Mouse (Mus musculus) MEL (cell line): ENCODE measurements around the gene Brox. TPM values are rescaled to one million over a fixed set of nuclear protein-coding genes. Genes with fewer than 3 reads are reported as not detected.
"Not testable (repeated sequence)": the region's sequence is repeated elsewhere in the genome, so short reads cannot be mapped to it uniquely, and the experiment has no call there.

Source experiments
- DNase-seq: peaks from one replicate; pipeline ENCODE4 v3.0.0; 2011; ENCODE audit warnings: low read depth, low spot score
- H3K27ac ChIP-seq: 2 replicates; pipeline ENCODE4 v1.5.1; 2012; ENCODE audit warnings: low read depth, mild to moderate bottlenecking, control low read depth, low read length, moderate library complexity; ENCODE audit not compliant: control insufficient read depth
- H3K27me3 ChIP-seq, 2 experiments: fragments of 150-350 bp in 1 of 2; sonication (generic) in 1 of 2; 2 replicates each; pipeline ENCODE4 v1.6.1; 2012; ENCODE audit warnings: low read length in 2 of 2, mild to moderate bottlenecking in 2 of 2, improper control_type of control experiment in 1 of 2, moderate library complexity in 1 of 2; ENCODE audit not compliant: insufficient read depth in 2 of 2, control insufficient read depth in 1 of 2
- H3K36me3 ChIP-seq, 2 experiments: 2 replicates each; pipeline ENCODE4 v1.6.1; 2012 to 2014; ENCODE audit warnings: low read length in 2 of 2, improper control_type of control experiment in 1 of 2, inconsistent platforms in 1 of 2, mild to moderate bottlenecking in 1 of 2; ENCODE audit not compliant: insufficient read depth in 2 of 2, control insufficient read depth in 1 of 2
- H3K4me1 ChIP-seq, 2 experiments: fragments of 150-350 bp in 1 of 2; sonication (generic) in 1 of 2; 2 replicates each; pipeline ENCODE4 v1.6.1; 2012; ENCODE audit warnings: low read length in 2 of 2, improper control_type of control experiment in 1 of 2, mild to moderate bottlenecking in 1 of 2; ENCODE audit not compliant: insufficient read depth in 2 of 2, control insufficient read depth in 1 of 2
- H3K4me3 ChIP-seq, 2 experiments: fragments of 150-350 bp in 1 of 2; sonication (generic) in 1 of 2; 2 replicates each; pipeline ENCODE4 v1.5.1; 2012; ENCODE audit warnings: low read depth in 2 of 2, low read length in 2 of 2, mild to moderate bottlenecking in 2 of 2, moderate library complexity in 2 of 2, control low read depth in 1 of 2, improper control_type of control experiment in 1 of 2; ENCODE audit not compliant: control insufficient read depth in 1 of 2, insufficient read depth in 1 of 2
- H3K79me2 ChIP-seq: 2 replicates; pipeline ENCODE4 v1.6.1; 2012; ENCODE audit warnings: mild to moderate bottlenecking, low read length, moderate library complexity; ENCODE audit not compliant: control insufficient read depth, poor library complexity, insufficient read depth
- H3K9ac ChIP-seq: 2 replicates; pipeline ENCODE4 v1.6.1; 2012; ENCODE audit warnings: low read depth, mild to moderate bottlenecking, control low read depth, low read length, moderate library complexity; ENCODE audit not compliant: control insufficient read depth, poor library complexity, severe bottlenecking
- H3K9me3 ChIP-seq: fragments of 150-350 bp; sonication (generic); replicated peaks from 2 replicates; pipeline ENCODE4 v1.6.1; 2012; ENCODE audit warnings: mild to moderate bottlenecking, low read length, improper control_type of control experiment, moderate library complexity; ENCODE audit not compliant: insufficient read depth
- BHLHE40 ChIP-seq: IDR thresholded peaks from 2 replicates; pipeline ENCODE4 v1.6.1; 2012; ENCODE audit warnings: low read depth, mild to moderate bottlenecking, inconsistent platforms, low read length, improper control_type of control experiment, borderline replicate concordance
- CHD1 ChIP-seq: IDR thresholded peaks from 2 replicates; pipeline ENCODE4 v1.6.1; 2012; ENCODE audit warnings: low read depth, mild to moderate bottlenecking, inconsistent platforms, low read length, improper control_type of control experiment
- CTCF ChIP-seq, 3 experiments: IDR thresholded peaks in 2 of 3; conservative IDR thresholded peaks in 1 of 3; 2 replicates each; pipeline ENCODE4 v1.5.1; 2011 to 2012; ENCODE audit warnings: low read length in 3 of 3, low read depth in 2 of 3, mild to moderate bottlenecking in 2 of 3, improper control_type of control experiment in 1 of 3, inconsistent platforms in 1 of 3, mixed read lengths in 1 of 3, moderate library complexity in 1 of 3; ENCODE audit not compliant: control insufficient read depth in 1 of 3, insufficient read depth in 1 of 3, poor library complexity in 1 of 3, severe bottlenecking in 1 of 3
- GATA1 ChIP-seq: IDR thresholded peaks from 2 replicates; pipeline ENCODE4 v1.6.1; 2011; ENCODE audit warnings: low read depth, low read length, improper control_type of control experiment
- JUND ChIP-seq: IDR thresholded peaks from 2 replicates; pipeline ENCODE4 v1.6.1; 2011; ENCODE audit warnings: low read depth, mild to moderate bottlenecking, improper control_type of control experiment, low read length
- KAT2A ChIP-seq: conservative IDR thresholded peaks from 2 replicates; pipeline ENCODE4 v1.6.1; 2012; ENCODE audit warnings: low read depth, low read length, improper control_type of control experiment, inconsistent platforms
- MXI1 ChIP-seq: IDR thresholded peaks from 2 replicates; pipeline ENCODE4 v1.6.1; 2011; ENCODE audit warnings: mild to moderate bottlenecking, low read depth, low read length, improper control_type of control experiment
- MYC ChIP-seq: IDR thresholded peaks from 2 replicates; pipeline ENCODE4 v1.6.1; 2011; ENCODE audit warnings: low read depth, mild to moderate bottlenecking, low read length, improper control_type of control experiment, moderate library complexity
- NELFE ChIP-seq: IDR thresholded peaks from 2 replicates; pipeline ENCODE4 v1.6.1; 2011; ENCODE audit warnings: low read depth, low read length, improper control_type of control experiment
- POLR2AphosphoS2 ChIP-seq: IDR thresholded peaks from 2 replicates; pipeline ENCODE4 v1.6.1; 2011; ENCODE audit warnings: low read length, improper control_type of control experiment
- RAD21 ChIP-seq: IDR thresholded peaks from 2 replicates; pipeline ENCODE4 v1.6.1; 2011; ENCODE audit warnings: mild to moderate bottlenecking, low read depth, low read length, improper control_type of control experiment
- RCOR1 ChIP-seq: IDR thresholded peaks from 2 replicates; pipeline ENCODE4 v1.6.1; 2012; ENCODE audit warnings: low read depth, mild to moderate bottlenecking, inconsistent platforms, low read length, improper control_type of control experiment
- SIN3A ChIP-seq: IDR thresholded peaks from 2 replicates; pipeline ENCODE4 v1.6.1; 2012; ENCODE audit warnings: low read length, improper control_type of control experiment, inconsistent platforms
- TAL1 ChIP-seq: IDR thresholded peaks from 2 replicates; pipeline ENCODE4 v1.6.1; 2012; ENCODE audit warnings: mild to moderate bottlenecking, inconsistent platforms, low read length, moderate library complexity, mixed read lengths
- TCF12 ChIP-seq: IDR thresholded peaks from 2 replicates; pipeline ENCODE4 v1.6.1; 2014; ENCODE audit warnings: low read depth, mild to moderate bottlenecking, inconsistent platforms, low read length, improper control_type of control experiment, moderate library complexity
- USF2 ChIP-seq, 2 experiments: IDR thresholded peaks; 2 replicates each; pipeline ENCODE4 v1.6.1; 2011 to 2012; ENCODE audit warnings: improper control_type of control experiment in 2 of 2, low read length in 2 of 2, borderline replicate concordance in 1 of 2, inconsistent platforms in 1 of 2, low read depth in 1 of 2, mild to moderate bottlenecking in 1 of 2; ENCODE audit not compliant: insufficient read depth in 1 of 2
- ZMIZ1 ChIP-seq: IDR thresholded peaks from 2 replicates; pipeline ENCODE4 v1.6.1; 2012; ENCODE audit warnings: low read depth, mild to moderate bottlenecking, inconsistent platforms, low read length, improper control_type of control experiment, moderate library complexity
- ZNF384 ChIP-seq: IDR thresholded peaks from 2 replicates; pipeline ENCODE4 v1.6.1; 2012; ENCODE audit warnings: low read depth, mild to moderate bottlenecking, inconsistent platforms, low read length, improper control_type of control experiment
- polyA plus RNA-seq, 2 experiments: library from polyadenylated mRNA; stranded (reverse) in 1 of 2; unstranded in 1 of 2; fragments of >175 nt in 1 of 2; fragments of >200 nt in 1 of 2; gene quantifications; 2 replicates each; pipeline versions ENCODE4 v1.2.1 to v1.2.4; 2012; ENCODE audit warnings: low replicate concordance in 2 of 2, low read depth in 1 of 2; ENCODE audit not compliant: insufficient read length in 2 of 2, insufficient read depth in 1 of 2, missing spikeins in 1 of 2
- total RNA-seq: library from RNA; depleted of rRNA; stranded (reverse); fragments of 300-350 nt; gene quantifications from 2 replicates; pipeline ENCODE4 v1.2.3, GENCODE M21; 2012

The Brox gene
- total and polyA plus RNA-seq, 3 experiments = 25.4 to 145 (median 28.4) TPM

DNA sequence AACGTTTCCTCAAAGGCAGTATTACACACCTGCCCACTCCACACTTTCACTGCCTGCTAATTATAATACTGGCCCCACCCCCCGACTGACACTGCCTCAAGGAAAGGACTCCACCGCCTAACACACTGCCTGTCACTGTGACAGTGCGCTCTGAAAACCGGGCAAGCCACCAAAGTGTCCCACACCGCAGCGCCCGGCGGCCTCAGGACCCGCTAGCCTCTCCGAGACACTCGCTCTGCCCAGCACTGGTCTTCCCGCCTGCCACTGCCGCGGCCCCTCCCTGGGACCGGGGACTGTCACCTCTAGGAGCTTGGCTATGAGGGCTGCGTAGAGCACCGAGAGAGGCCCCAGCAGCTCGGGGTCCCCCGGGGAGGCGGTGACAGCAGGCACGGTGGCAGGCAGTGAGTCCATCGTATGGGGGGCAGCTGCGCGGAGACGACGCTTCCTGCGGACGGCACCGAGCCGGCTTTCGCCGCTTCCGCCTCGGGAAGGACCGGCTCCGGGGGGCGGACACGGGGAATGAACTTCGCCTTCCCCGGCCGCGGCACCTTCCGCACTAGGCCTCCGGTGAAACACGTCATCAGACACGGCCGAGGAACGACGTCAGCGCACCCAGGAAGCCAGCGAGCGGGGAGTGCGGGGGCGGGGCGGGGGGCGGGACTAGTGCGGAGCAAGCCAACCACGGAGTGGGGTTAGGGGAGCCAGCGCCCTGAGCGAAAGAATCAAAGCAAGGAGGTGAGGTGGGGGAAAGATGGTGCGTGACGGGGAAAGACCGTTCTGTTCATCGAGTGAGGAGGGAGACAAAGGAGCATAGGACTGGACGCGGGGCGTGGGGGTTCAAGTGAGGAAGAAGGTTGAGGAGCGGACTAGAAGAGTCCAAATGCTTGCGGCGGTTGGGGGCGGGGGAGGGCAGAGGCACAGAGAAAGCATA is 48.1 kb upstream of the Brox start (continued):
- no peak for TF ChIP-seq GATA1
- TF ChIP-seq JUND = no peak
- no peak for TF ChIP-seq RAD21
- TF ChIP-seq CHD1 = no peak
- TF ChIP-seq, all 39 proteins: peak for 10

DNA sequence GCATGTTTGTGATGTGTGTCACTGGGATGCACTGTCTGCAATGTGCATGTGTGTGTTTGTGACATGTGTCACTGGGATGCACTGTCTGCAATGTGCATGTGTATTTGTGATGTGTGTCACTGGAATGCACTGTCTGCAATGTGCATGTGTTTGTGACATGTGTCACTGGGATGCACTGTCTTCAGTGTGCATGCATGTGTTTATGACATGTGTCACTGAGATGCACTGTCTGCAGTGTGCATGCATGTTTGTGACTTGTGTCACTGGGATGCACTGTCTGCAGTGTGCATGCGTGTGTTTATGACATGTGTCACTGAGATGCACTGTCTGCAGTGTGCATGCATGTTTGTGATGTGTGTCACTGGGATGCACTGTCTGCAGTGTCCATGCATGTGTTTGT is 45.8 kb upstream of the Brox start:
- H3K4me3 ChIP-seq, H3K79me2 ChIP-seq, H3K27me3 ChIP-seq, H3K27ac ChIP-seq, H3K36me3 ChIP-seq, H3K9ac ChIP-seq, DNase-seq, H3K4me1 ChIP-seq, H3K9me3 ChIP-seq: not testable (repeated sequence)

DNA sequence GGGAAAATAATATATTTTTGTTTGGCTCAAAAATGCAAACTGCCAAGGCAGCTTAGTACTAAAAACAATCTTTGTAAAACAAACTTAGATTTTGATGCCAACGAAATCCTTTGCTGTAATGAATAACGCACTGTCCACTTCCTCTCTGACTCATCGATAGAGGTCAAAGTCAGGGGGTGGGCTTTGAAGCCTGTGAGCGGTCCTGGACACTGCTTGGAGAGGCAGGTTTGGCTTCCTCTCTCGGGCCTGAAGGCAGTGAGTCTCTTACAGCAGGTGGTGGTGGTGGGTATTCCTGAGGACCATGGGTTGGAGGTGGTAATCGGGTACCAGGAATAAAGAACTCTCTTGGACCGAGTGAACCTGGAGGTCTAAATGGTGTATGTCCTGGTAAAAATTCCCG is 30.1 kb upstream of the Brox start:
- H3K36me3 ChIP-seq = peaks cover 0 to 37% of the 10 kb centered on the region in 2 experiments; a peak in 2 of 4 replicates
- no peak overlapping the region for H3K4me3 ChIP-seq
- TF ChIP-seq CTCF (IDR thresholded peaks at IDR 0.05 in 2 of 3, conservative IDR thresholded peaks at IDR 0.05 in 1 of 3; ENCODE audit: control insufficient read depth in 1 of 3, insufficient read depth in 1 of 3, low read depth in 2 of 3, low read length in 3 of 3, poor library complexity in 1 of 3, severe bottlenecking in 1 of 3) (no peak), POLR2AphosphoS2 (0 out of 2 replicates have a peak, but pooled peaks have one; percentile 10)
- TF ChIP-seq, all 39 proteins: peak for 1

DNA sequence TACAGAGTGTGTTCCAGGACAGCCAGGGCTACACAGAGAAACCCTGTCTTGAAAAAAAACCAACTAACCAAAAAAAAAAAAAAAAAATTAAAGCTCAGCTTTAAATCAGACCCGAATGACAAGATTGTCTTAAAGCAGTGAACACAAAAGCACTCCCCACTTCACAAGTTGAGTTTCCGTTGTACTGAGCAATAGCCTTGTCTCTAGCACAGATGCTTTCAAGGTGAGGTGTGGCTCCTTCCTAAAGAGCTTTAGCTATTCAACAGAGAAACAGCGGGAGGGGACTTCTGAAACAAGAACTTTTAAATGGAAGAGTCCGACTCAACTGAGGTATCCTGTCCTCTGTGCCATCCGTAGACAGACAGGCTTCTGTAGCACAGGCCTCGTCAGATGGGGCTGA is 27.4 kb upstream of the Brox start:
- DNase-seq = no peak
- TF ChIP-seq ZMIZ1 (no peak), RCOR1 (no peak), NELFE (no peak), MYC (no peak), TCF12 (no peak), SIN3A (no peak), GATA1 (no peak), KAT2A (no peak), MXI1 (no peak), ZNF384 (no peak), RAD21 (no peak), USF2 (IDR thresholded peaks at IDR 0.05; ENCODE audit: borderline replicate concordance in 1 of 2, insufficient read depth in 1 of 2, low read depth in 1 of 2, low read length in 2 of 2) (no peak), TAL1 (no peak), BHLHE40 (no peak)
- Histone ChIP-seq H3K79me2 (no peaks in the 10 kb centered on the region), H3K9me3 (no peaks in the 10 kb centered on the region), H3K4me1 (peaks cover 6 to 13% of the 10 kb centered on the region in 2 experiments), H3K27me3 (no peaks in the 10 kb centered on the region), H3K36me3 (peaks cover 21 to 31% of the 10 kb centered on the region in 2 experiments), H3K27ac (no peak overlapping the region), H3K4me3 (no peak overlapping the region), H3K9ac (no peak overlapping the region)

More for the DNA sequence above, 30.1 kb upstream of the Brox start:
- Histone ChIP-seq H3K9ac (no peak overlapping the region), H3K79me2 (no peaks in the 10 kb centered on the region), H3K4me1 (no peaks in the 10 kb centered on the region), H3K27me3 (no peaks in the 10 kb centered on the region), H3K27ac (no peak overlapping the region), H3K9me3 (no peaks in the 10 kb centered on the region)
- DNase-seq = no peak
